Mouse (Mus musculus) stomach, postnatal 0 days (tissue): ENCODE data around the gene Shc1. TPM values are rescaled to one million over a fixed set of nuclear protein-coding genes. Genes with fewer than 3 reads are reported as not detected.
A peak's percentile ranks its signal among the peaks of the same experiment; 100 is the strongest.

Source experiments
- ATAC-seq: fragments of 200-750 bp; cut with Nextera tagmentation; 2 replicates; pipeline ENCODE4 v1.8.0; 2017; ENCODE audit not compliant: low FRiP score, low TSS enrichment
- DNase-seq: peaks from one replicate; pipeline ENCODE4 v3.0.0-alpha.2; 2016; ENCODE audit warnings: low spot score
- H3K27ac ChIP-seq: fragments of 300-500 bp; sonication (generic); replicated peaks from 2 replicates; pipeline ENCODE4 v1.5.1; 2014; ENCODE audit warnings: mild to moderate bottlenecking, control low read depth
- H3K27me3 ChIP-seq: fragments of 300-500 bp; sonication (generic); 2 replicates; pipeline ENCODE4 v1.6.1; 2014; ENCODE audit warnings: low read length; ENCODE audit not compliant: control insufficient read depth, insufficient read depth
- H3K36me3 ChIP-seq: fragments of 300-500 bp; sonication (generic); 2 replicates; pipeline ENCODE4 v1.6.1; 2014; ENCODE audit warnings: low read length, mixed read lengths; ENCODE audit not compliant: control insufficient read depth, insufficient read depth
- H3K4me1 ChIP-seq: fragments of 300-500 bp; sonication (generic); replicated peaks from 2 replicates; pipeline ENCODE4 v1.6.1; 2014; ENCODE audit warnings: antibody characterized with exemption; ENCODE audit not compliant: control insufficient read depth, insufficient read depth
- H3K4me2 ChIP-seq: fragments of 300-500 bp; sonication (generic); replicated peaks from 2 replicates; pipeline ENCODE4 v1.6.1; 2014; ENCODE audit warnings: low read depth, mild to moderate bottlenecking, control low read depth, moderate library complexity
- H3K4me3 ChIP-seq: fragments of 300-500 bp; sonication (generic); 2 replicates; pipeline ENCODE4 v1.5.1; 2014; ENCODE audit warnings: low read depth, low read length, control low read depth
- H3K9ac ChIP-seq: fragments of 300-500 bp; sonication (generic); 2 replicates; pipeline ENCODE4 v1.6.1; 2014; ENCODE audit warnings: mild to moderate bottlenecking, low read length, control low read depth, mixed read lengths
- H3K9me3 ChIP-seq: fragments of 300-500 bp; sonication (generic); 2 replicates; pipeline ENCODE4 v1.6.1; 2016; ENCODE audit warnings: low read length; ENCODE audit not compliant: control insufficient read depth
- CTCF ChIP-seq: IDR thresholded peaks from 2 replicates; pipeline ENCODE4 v1.5.1; 2016; ENCODE audit warnings: antibody characterized with exemption, low read depth, mild to moderate bottlenecking, moderate library complexity
- EP300 ChIP-seq: optimal IDR thresholded peaks from 2 replicates; pipeline ENCODE3; 2016; ENCODE audit warnings: antibody characterized with exemption
- WGBS: fragments of 180-500 bp; shearing (Covaris S2); extraction: QIAGEN DNeasy Blood & Tissue Kit; methylation state at CpG from one replicate; pipeline ENCODE4 v1.1.7; 2014; 5-methylcytosine and 5-hydroxymethylcytosine counted together
- polyA plus RNA-seq: library from polyadenylated mRNA; unstranded; fragments of >200 nt; fragmentation: Nextera tagmentation; extraction: Ambion mirVana; gene quantifications from 2 replicates; pipeline ENCODE4 v1.2.1, GENCODE M21; 2015

The Shc1 gene
- polyA plus RNA-seq, 1 experiment from 2014 or later = 42.6 TPM

GRCm38 (mm10) chr3:89384331-89385076 lies 33.7 kb upstream of the Shc1 start:
- Histone ChIP-seq H3K4me1 (peaks cover 7% of the 10 kb centered on the region), H3K36me3 (peaks cover 7% of the 10 kb centered on the region), H3K9ac (peak overlapping the region; percentile 23), H3K9me3 (no peaks in the 10 kb centered on the region), H3K27ac (peak overlapping the region; percentile 79), H3K4me2 (peak overlapping the region; percentile 23), H3K27me3 (no peaks in the 10 kb centered on the region), H3K4me3 (peak overlapping the region; percentile 10; the same call in 1 of the 2 replicates)
- TF ChIP-seq CTCF (no peak), EP300 (no peak)
- DNase-seq (no peak), ATAC-seq (no peak)
- 61% methylated on average over 12 of the region's 12 CpGs for WGBS

DNA sequence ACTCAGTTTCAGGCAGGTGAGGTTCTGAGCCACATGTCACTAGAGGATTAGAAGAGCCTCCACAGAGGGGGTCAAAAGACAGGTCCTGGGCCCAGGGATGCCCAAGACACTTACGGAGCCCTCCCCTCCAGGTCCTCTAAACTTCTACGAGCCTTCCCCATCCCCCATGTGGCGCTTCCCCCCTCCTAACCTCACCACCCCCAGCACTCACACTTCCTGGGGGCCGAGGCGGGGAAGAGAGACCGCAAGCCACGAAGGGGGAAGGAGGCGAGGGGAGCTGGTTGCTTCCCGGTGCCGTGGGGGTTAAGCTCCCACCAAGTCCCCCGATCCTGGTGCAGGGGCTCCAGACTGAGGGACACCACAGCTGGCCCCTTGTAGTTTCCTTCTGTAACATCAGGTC lies 32.8 kb upstream of the Shc1 start:
- H3K27me3 ChIP-seq = no peaks in the 10 kb centered on the region
- ATAC-seq (no peak), DNase-seq (no peak)
- H3K36me3 ChIP-seq = peaks cover 3% of the 10 kb centered on the region
- peak overlapping the region; percentile 79 for H3K27ac ChIP-seq
- H3K9me3 ChIP-seq = no peaks in the 10 kb centered on the region
- H3K4me1 ChIP-seq = peaks cover 7% of the 10 kb centered on the region
- peak overlapping the region; percentile 23 for H3K4me2 ChIP-seq
- H3K9ac ChIP-seq = no peak overlapping the region
- 53% methylated on average over 10 of the region's 11 CpGs for WGBS
- H3K4me3 ChIP-seq = no peak overlapping the region
- TF ChIP-seq CTCF (no peak), EP300 (no peak)

- DNase-seq (peak; percentile 35), ATAC-seq (no peak)
- WGBS = 58% methylated on average over 17 of the region's 17 CpGs
- Histone ChIP-seq H3K4me2 (peak overlapping the region; percentile 50), H3K9me3 (no peaks in the 10 kb centered on the region), H3K9ac (peak overlapping the region; percentile 41), H3K27ac (peak overlapping the region; percentile 84), H3K27me3 (no peaks in the 10 kb centered on the region), H3K4me3 (peak overlapping the region; percentile 18; the same call in 1 of the 2 replicates), H3K4me1 (peaks cover 11% of the 10 kb centered on the region), H3K36me3 (no peaks in the 10 kb centered on the region)
- no peak for TF ChIP-seq CTCF
Observed at GRCm38 (mm10) chr3:89386438-89387420, 31.5 kb upstream of the Shc1 start.

DNA sequence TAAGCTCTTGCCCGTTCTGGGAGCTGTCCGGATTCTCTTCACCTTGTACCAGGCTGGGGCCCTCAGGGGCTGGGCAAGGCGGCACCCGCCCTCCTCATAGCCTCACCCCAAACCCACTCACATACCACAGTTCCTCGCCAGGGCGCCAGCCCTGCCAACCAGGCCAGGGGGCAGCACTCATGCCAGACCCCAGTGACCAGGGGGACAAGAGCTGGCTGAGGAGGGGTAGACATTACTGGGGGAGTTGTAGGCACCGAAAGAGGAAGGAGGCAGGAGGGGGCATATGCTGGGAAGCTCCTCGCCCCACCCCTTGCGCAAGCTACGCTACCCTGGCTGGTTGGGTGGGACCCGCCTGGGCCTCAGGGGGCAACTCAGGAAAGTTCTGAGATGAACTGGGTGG lies 30.6 kb upstream of the Shc1 start:
- TF ChIP-seq EP300 (no peak), CTCF (peak; percentile 21; the same call in 1 of the 2 replicates)
- Histone ChIP-seq H3K4me1 (peaks cover 11% of the 10 kb centered on the region), H3K9me3 (no peaks in the 10 kb centered on the region), H3K27ac (peak overlapping the region; percentile 84), H3K9ac (peak overlapping the region; percentile 41; the same call in 1 of the 2 replicates), H3K4me2 (peak overlapping the region; percentile 50), H3K4me3 (peak overlapping the region; percentile 18; the same call in 1 of the 2 replicates), H3K36me3 (no peaks in the 10 kb centered on the region), H3K27me3 (no peaks in the 10 kb centered on the region)
- DNase-seq = peak; percentile 58
- WGBS = 47% methylated on average over 11 of the region's 11 CpGs
- ATAC-seq = no peak

DNA sequence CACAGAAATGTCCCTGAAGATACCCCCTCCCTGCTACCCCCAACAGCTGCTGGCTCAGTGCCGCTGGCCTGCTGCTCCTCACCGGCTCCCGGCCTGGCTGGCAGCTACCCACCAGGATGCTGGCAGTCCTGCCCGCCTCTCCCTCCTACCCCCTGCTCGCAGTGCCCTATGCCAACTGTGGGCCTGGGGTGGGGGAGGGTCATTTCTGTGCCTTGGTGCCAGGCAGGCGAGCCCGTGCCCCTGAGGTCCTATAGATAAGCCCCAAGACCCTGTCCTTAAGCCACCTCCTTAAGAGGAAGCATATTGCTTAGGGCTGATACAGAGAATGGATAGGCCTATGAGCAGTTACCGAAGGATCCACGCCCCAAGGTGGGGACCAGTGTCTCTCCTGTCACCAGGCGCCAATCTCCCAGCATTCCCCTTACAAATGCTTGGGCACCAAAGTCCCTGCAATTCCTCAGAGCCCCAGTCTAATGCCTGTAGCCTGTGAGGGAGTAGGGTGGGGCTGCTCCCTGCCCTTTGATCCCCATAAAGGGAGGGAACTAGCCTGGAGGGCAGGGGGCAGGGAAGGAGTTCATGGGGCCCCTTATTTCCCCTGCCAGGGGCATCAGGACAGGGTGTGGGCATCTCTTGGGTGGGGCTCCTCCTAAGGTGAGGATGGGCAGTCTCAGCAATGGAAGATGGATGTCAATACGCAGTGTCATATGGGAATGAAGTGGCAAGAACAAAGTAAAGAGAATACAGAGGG lies 29.9 kb upstream of the Shc1 start:
- H3K36me3 ChIP-seq = no peaks in the 10 kb centered on the region
- H3K27ac ChIP-seq = peak overlapping the region; percentile 84
- H3K9ac ChIP-seq = peak overlapping the region; percentile 41
- DNase-seq = peak; percentile 60
- WGBS = 49% methylated on average over 11 of the region's 11 CpGs
- H3K4me3 ChIP-seq = peak overlapping the region; percentile 18; the same call in 1 of the 2 replicates
- TF ChIP-seq EP300 = no peak
- TF ChIP-seq CTCF = no peak
- H3K9me3 ChIP-seq = no peaks in the 10 kb centered on the region
- peak overlapping the region; percentile 50 for H3K4me2 ChIP-seq
- H3K4me1 ChIP-seq = peaks cover 11% of the 10 kb centered on the region
- H3K27me3 ChIP-seq = no peaks in the 10 kb centered on the region
- ATAC-seq = 0 out of 2 replicates have a peak, but pooled peaks have one; percentile 2
